Mouse (Mus musculus): ENCODE results near the gene Extl1. TPM values are rescaled to one million over a fixed set of nuclear protein-coding genes. Genes with fewer than 3 reads are reported as not detected.
"Not testable (repeated sequence)": the region's sequence is repeated elsewhere in the genome, so short reads cannot be mapped to it uniquely, and the experiment has no call there.

Extl1 gene
- polyA plus RNA-seq, 1 experiment from 2014 or later = 0.26 TPM

- Histone ChIP-seq H3K27ac (ENCODE audit: low read depth, low read length) (no peak overlapping the region), H3K4me1 (replicated peaks; ENCODE audit: control insufficient read depth, insufficient read depth, low read length) (no peaks in the 10 kb centered on the region; the same call in 1 of the 2 replicates), H3K4me2 (replicated peaks; ENCODE audit: low read depth, low read length) (no peak overlapping the region), H3K27me3 (ENCODE audit: control insufficient read depth, insufficient read depth, low read length) (peaks cover 31% of the 10 kb centered on the region), H3K9ac (ENCODE audit: low read depth, low read length) (no peak overlapping the region), H3K9me3 (ENCODE audit: control insufficient read depth, low read length) (no peaks in the 10 kb centered on the region), H3K4me3 (ENCODE audit: low read depth, low read length) (no peak overlapping the region), H3K36me3 (ENCODE audit: control insufficient read depth, insufficient read depth, low read length) (no peaks in the 10 kb centered on the region)
- DNase-seq (ENCODE audit: low spot score) (no peak), ATAC-seq (ENCODE audit: low FRiP score) (no peak)
- WGBS = 41% methylated on average over 11 of the region's 11 CpGs
These were observed 41.4 kb downstream of the Extl1 start for GRCm38 (mm10) chr4:134342213-134342779.

- 75% methylated on average over 6 of the region's 6 CpGs for WGBS
- H3K36me3 ChIP-seq (ENCODE audit: control insufficient read depth, insufficient read depth, low read length); H3K4me1 ChIP-seq (replicated peaks; ENCODE audit: control insufficient read depth, insufficient read depth, low read length); H3K9ac ChIP-seq (ENCODE audit: low read depth, low read length); DNase-seq (ENCODE audit: low spot score); ATAC-seq (ENCODE audit: low FRiP score); H3K27ac ChIP-seq (ENCODE audit: low read depth, low read length); H3K9me3 ChIP-seq (ENCODE audit: control insufficient read depth, low read length); H3K4me3 ChIP-seq (ENCODE audit: low read depth, low read length); H3K4me2 ChIP-seq (replicated peaks; ENCODE audit: low read depth, low read length): not testable (repeated sequence)
- H3K27me3 ChIP-seq (ENCODE audit: control insufficient read depth, insufficient read depth, low read length) = peaks cover 31% of the 10 kb centered on the region
These were observed 42.4 kb downstream of the Extl1 start for GRCm38 (mm10) chr4:134341231-134341630.

GRCm38 (mm10) chr4:134330281-134330680, 53.4 kb downstream of the Extl1 start:
- Histone ChIP-seq H3K4me2 (replicated peaks; ENCODE audit: low read depth, low read length) (no peak overlapping the region), H3K9ac (ENCODE audit: low read depth, low read length) (no peak overlapping the region), H3K27ac (ENCODE audit: low read depth, low read length) (no peak overlapping the region), H3K4me3 (ENCODE audit: low read depth, low read length) (no peak overlapping the region), H3K27me3 (ENCODE audit: control insufficient read depth, insufficient read depth, low read length) (no peaks in the 10 kb centered on the region), H3K36me3 (ENCODE audit: control insufficient read depth, insufficient read depth, low read length) (no peaks in the 10 kb centered on the region), H3K4me1 (replicated peaks; ENCODE audit: control insufficient read depth, insufficient read depth, low read length) (no peaks in the 10 kb centered on the region), H3K9me3 (ENCODE audit: control insufficient read depth, low read length) (no peaks in the 10 kb centered on the region)
- DNase-seq (ENCODE audit: low spot score) (no peak), ATAC-seq (ENCODE audit: low FRiP score) (no peak)
- 69% methylated on average over 5 of the region's 5 CpGs for WGBS

- Histone ChIP-seq H3K27ac (ENCODE audit: low read depth, low read length) (no peak overlapping the region), H3K27me3 (ENCODE audit: control insufficient read depth, insufficient read depth, low read length) (no peaks in the 10 kb centered on the region), H3K9ac (ENCODE audit: low read depth, low read length) (no peak overlapping the region), H3K36me3 (ENCODE audit: control insufficient read depth, insufficient read depth, low read length) (no peaks in the 10 kb centered on the region), H3K4me3 (ENCODE audit: low read depth, low read length) (no peak overlapping the region), H3K9me3 (ENCODE audit: control insufficient read depth, low read length) (no peaks in the 10 kb centered on the region), H3K4me2 (replicated peaks; ENCODE audit: low read depth, low read length) (no peak overlapping the region), H3K4me1 (replicated peaks; ENCODE audit: control insufficient read depth, insufficient read depth, low read length) (no peaks in the 10 kb centered on the region)
- ATAC-seq (ENCODE audit: low FRiP score) (no peak), DNase-seq (ENCODE audit: low spot score) (no peak)
- WGBS = 88% methylated on average over 8 of the region's 8 CpGs
These were observed 54.8 kb downstream of the Extl1 start for GRCm38 (mm10) chr4:134328832-134329231.

- Histone ChIP-seq H3K27ac (ENCODE audit: low read depth, low read length) (no peak overlapping the region), H3K9ac (ENCODE audit: low read depth, low read length) (no peak overlapping the region), H3K27me3 (ENCODE audit: control insufficient read depth, insufficient read depth, low read length) (no peaks in the 10 kb centered on the region), H3K4me1 (replicated peaks; ENCODE audit: control insufficient read depth, insufficient read depth, low read length) (no peaks in the 10 kb centered on the region), H3K4me3 (ENCODE audit: low read depth, low read length) (no peak overlapping the region), H3K36me3 (ENCODE audit: control insufficient read depth, insufficient read depth, low read length) (no peaks in the 10 kb centered on the region), H3K9me3 (ENCODE audit: control insufficient read depth, low read length) (no peaks in the 10 kb centered on the region), H3K4me2 (replicated peaks; ENCODE audit: low read depth, low read length) (no peak overlapping the region)
- 57% methylated on average over 8 of the region's 8 CpGs for WGBS
- no peak for ATAC-seq (ENCODE audit: low FRiP score)
- DNase-seq (ENCODE audit: low spot score) = no peak
These were observed 55.5 kb downstream of the Extl1 start for GRCm38 (mm10) chr4:134328151-134328550.

GRCm38 (mm10) chr4:134326859-134327530, 56.7 kb downstream of the Extl1 start:
- Histone ChIP-seq H3K27me3 (ENCODE audit: control insufficient read depth, insufficient read depth, low read length) (no peaks in the 10 kb centered on the region), H3K4me2 (replicated peaks; ENCODE audit: low read depth, low read length) (no peak overlapping the region), H3K4me3 (ENCODE audit: low read depth, low read length) (no peak overlapping the region), H3K9me3 (ENCODE audit: control insufficient read depth, low read length) (no peaks in the 10 kb centered on the region), H3K27ac (ENCODE audit: low read depth, low read length) (no peak overlapping the region), H3K4me1 (replicated peaks; ENCODE audit: control insufficient read depth, insufficient read depth, low read length) (no peaks in the 10 kb centered on the region), H3K36me3 (ENCODE audit: control insufficient read depth, insufficient read depth, low read length) (no peaks in the 10 kb centered on the region), H3K9ac (ENCODE audit: low read depth, low read length) (no peak overlapping the region)
- no peak for ATAC-seq (ENCODE audit: low FRiP score)
- DNase-seq (ENCODE audit: low spot score) = no peak
- 67% methylated on average over 5 of the region's 5 CpGs for WGBS

GRCm38 (mm10) chr4:134324655-134325054, 59.0 kb downstream of the Extl1 start:
- H3K27me3 ChIP-seq (ENCODE audit: control insufficient read depth, insufficient read depth, low read length) = no peaks in the 10 kb centered on the region
- 80% methylated on average over 5 of the region's 5 CpGs for WGBS

DNA sequence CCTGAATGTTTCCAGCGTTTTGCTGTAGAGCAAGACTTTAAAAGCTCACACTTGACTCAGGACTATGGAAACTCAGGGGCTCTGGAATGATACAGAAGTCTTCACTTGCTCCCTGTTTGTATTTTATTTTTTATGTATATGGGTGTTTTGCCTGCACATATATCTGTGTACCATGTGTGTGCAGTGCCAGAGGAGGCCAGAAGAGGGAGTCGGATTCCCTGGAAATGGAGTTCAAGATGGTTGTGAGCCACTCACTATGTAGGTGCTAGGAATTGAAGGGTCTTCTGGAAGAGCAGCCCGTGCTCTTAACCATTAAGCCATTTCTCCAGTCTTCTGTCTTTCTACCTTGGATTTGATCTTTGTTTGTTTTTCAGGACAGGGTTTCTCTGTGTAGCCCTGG, 62.1 kb downstream of the Extl1 start:
- Histone ChIP-seq H3K9ac (ENCODE audit: low read depth, low read length) (no peak overlapping the region), H3K27ac (ENCODE audit: low read depth, low read length) (no peak overlapping the region), H3K4me3 (ENCODE audit: low read depth, low read length) (no peak overlapping the region), H3K9me3 (ENCODE audit: control insufficient read depth, low read length) (no peaks in the 10 kb centered on the region), H3K27me3 (ENCODE audit: control insufficient read depth, insufficient read depth, low read length) (no peaks in the 10 kb centered on the region), H3K4me2 (replicated peaks; ENCODE audit: low read depth, low read length) (no peak overlapping the region), H3K36me3 (ENCODE audit: control insufficient read depth, insufficient read depth, low read length) (no peaks in the 10 kb centered on the region), H3K4me1 (replicated peaks; ENCODE audit: control insufficient read depth, insufficient read depth, low read length) (no peaks in the 10 kb centered on the region)
- 66% methylated on average over 3 of the region's 3 CpGs for WGBS
- DNase-seq (ENCODE audit: low spot score) = no peak
- no peak for ATAC-seq (ENCODE audit: low FRiP score)

More at GRCm38 (mm10) chr4:134324655-134325054, 59.0 kb downstream of the Extl1 start:
- ATAC-seq (ENCODE audit: low FRiP score) = no peak
- no peak overlapping the region for H3K4me3 ChIP-seq (ENCODE audit: low read depth, low read length)
- no peaks in the 10 kb centered on the region for H3K9me3 ChIP-seq (ENCODE audit: control insufficient read depth, low read length)
- no peaks in the 10 kb centered on the region for H3K4me1 ChIP-seq (replicated peaks; ENCODE audit: control insufficient read depth, insufficient read depth, low read length)
- no peaks in the 10 kb centered on the region for H3K36me3 ChIP-seq (ENCODE audit: control insufficient read depth, insufficient read depth, low read length)
- no peak overlapping the region for H3K9ac ChIP-seq (ENCODE audit: low read depth, low read length)
- H3K27ac ChIP-seq (ENCODE audit: low read depth, low read length) = no peak overlapping the region
- DNase-seq (ENCODE audit: low spot score) = no peak
- no peak overlapping the region for H3K4me2 ChIP-seq (replicated peaks; ENCODE audit: low read depth, low read length)

GRCm38 (mm10) chr4:134319674-134320073, 64.0 kb downstream of the Extl1 start:
- no peak for DNase-seq (ENCODE audit: low spot score)
- no peak for ATAC-seq (ENCODE audit: low FRiP score)
- H3K4me1 ChIP-seq (replicated peaks; ENCODE audit: control insufficient read depth, insufficient read depth, low read length) = no peaks in the 10 kb centered on the region
- no peaks in the 10 kb centered on the region for H3K27me3 ChIP-seq (ENCODE audit: control insufficient read depth, insufficient read depth, low read length)
- H3K4me3 ChIP-seq (ENCODE audit: low read depth, low read length) = no peak overlapping the region
- WGBS = 79% methylated on average over 5 of the region's 5 CpGs
- no peak overlapping the region for H3K4me2 ChIP-seq (replicated peaks; ENCODE audit: low read depth, low read length)
- H3K9ac ChIP-seq (ENCODE audit: low read depth, low read length) = no peak overlapping the region
- no peaks in the 10 kb centered on the region for H3K9me3 ChIP-seq (ENCODE audit: control insufficient read depth, low read length)
- no peaks in the 10 kb centered on the region for H3K36me3 ChIP-seq (ENCODE audit: control insufficient read depth, insufficient read depth, low read length)
- H3K27ac ChIP-seq (ENCODE audit: low read depth, low read length) = no peak overlapping the region
